In the genomic region with DNA sequence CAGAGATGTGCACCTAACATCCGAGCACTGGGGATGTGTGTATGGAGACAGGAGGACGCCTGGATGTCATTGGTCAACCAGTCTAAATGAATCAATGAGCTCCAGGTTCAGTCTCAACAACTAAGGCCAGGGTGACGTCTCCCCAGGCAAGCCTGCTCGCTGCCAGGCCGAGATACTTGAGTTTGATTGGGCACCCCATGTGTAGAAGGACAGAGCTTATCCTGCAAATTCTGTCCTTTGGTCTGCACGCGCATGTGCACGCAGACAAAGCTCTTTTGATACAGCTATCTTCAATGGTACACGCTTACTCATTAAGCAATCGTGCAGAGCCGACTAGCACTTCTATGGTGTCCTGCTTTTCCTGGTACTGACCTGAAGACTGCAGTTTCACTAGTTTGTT, we compare ENCODE assay signal across 34 mouse cellular contexts.
"Had no signal": no experiment of that assay in that cellular context is flagged by ENCODE, and none has a peak within 500 bp of the region (broad histone marks: within the 10 kb centered on the region; RNA-seq: fewer than 3 reads in every experiment).

No protein-coding gene starts in this region.

- H3K4me2 ChIP-seq: heart, embryonic 12.5 days; heart, embryonic 13.5 days; heart, embryonic 15.5 days; hindbrain, embryonic 12.5 days; hindbrain, embryonic 13.5 days; hindbrain, embryonic 14.5 days; hindbrain, embryonic 15.5 days; intestine, embryonic 15.5 days; kidney, embryonic 15.5 days had no signal

- ATAC-seq: hindbrain, embryonic 16.5 days; hindbrain, postnatal 0 days; inflammation-experienced regulatory T-cells, adult 6 months; intestine, embryonic 15.5 days; intestine, embryonic 16.5 days; intestine, postnatal 0 days had no signal

- H3K4me3 ChIP-seq: heart, embryonic 12.5 days; heart, embryonic 13.5 days; heart, embryonic 15.5 days; hindbrain, embryonic 10.5 days; hindbrain, embryonic 12.5 days; hindbrain, embryonic 13.5 days; hindbrain, embryonic 15.5 days; intestine, embryonic 15.5 days; kidney, embryonic 15.5 days; layer of hippocampus, adult 2 months; left cerebral cortex, adult 2 months had no signal

- H3K27me3 ChIP-seq: heart, embryonic 15.5 days; hindbrain, embryonic 12.5 days; hindbrain, embryonic 15.5 days; intestine, embryonic 15.5 days; kidney, embryonic 15.5 days had no signal

- H3K36me3 ChIP-seq: heart, embryonic 12.5 days; heart, embryonic 13.5 days; heart, embryonic 15.5 days; hindbrain, embryonic 10.5 days; hindbrain, embryonic 12.5 days; hindbrain, embryonic 13.5 days; hindbrain, embryonic 15.5 days; intestine, embryonic 15.5 days; kidney, embryonic 15.5 days had no signal

- H3K4me1 ChIP-seq: hindbrain, embryonic 12.5 days; hindbrain, embryonic 15.5 days; intestine, embryonic 15.5 days had no signal

- DNase-seq: heart, postnatal 10 days; heart, postnatal 14 days; heart, postnatal 36 days; heart, postnatal 4 days; kidney, adult 11 months; kidney, adult 18-20 months; kidney, adult 2 months; kidney, adult 8-10 months; kidney, adult 9 months; kidney, postnatal 10 days; kidney, postnatal 14 days; kidney, postnatal 25 days; kidney, postnatal 36 days; kidney, postnatal 4 days; layer of hippocampus, adult 9-11 months; layer of hippocampus, postnatal 36 days had no signal

- H3K9ac ChIP-seq: heart, embryonic 12.5 days; heart, embryonic 13.5 days; heart, embryonic 15.5 days; hindbrain, embryonic 12.5 days; hindbrain, embryonic 13.5 days; hindbrain, embryonic 14.5 days; hindbrain, embryonic 15.5 days; intestine, embryonic 15.5 days; kidney, embryonic 15.5 days had no signal

- H3K27ac ChIP-seq: heart, embryonic 13.5 days; heart, embryonic 15.5 days; hindbrain, embryonic 10.5 days; hindbrain, embryonic 12.5 days; hindbrain, embryonic 13.5 days; hindbrain, embryonic 14.5 days; hindbrain, embryonic 15.5 days; hindbrain, postnatal 0 days; intestine, embryonic 15.5 days; kidney, embryonic 15.5 days; kidney, postnatal 0 days; layer of hippocampus, adult 2 months; left cerebral cortex, adult 2 months had no signal

- H3K9me3 ChIP-seq: heart, embryonic 12.5 days; heart, embryonic 13.5 days; heart, embryonic 15.5 days; hindbrain, embryonic 10.5 days; hindbrain, embryonic 12.5 days; hindbrain, embryonic 13.5 days; hindbrain, embryonic 15.5 days; intestine, embryonic 15.5 days; kidney, embryonic 15.5 days had no signal
